Mouse (Mus musculus) kidney, adult 2 months (tissue): ENCODE measurements at regions not wholly inside any gene's neighbourhood (a gene's known extent, or its start where the extent isn't known, plus 50 kb on each side); places are given as distances from the start of the nearest gene placed in this dataset.
"Not testable (repeated sequence)": the region's sequence is repeated elsewhere in the genome, so short reads cannot be mapped to it uniquely, and the experiment has no call there.

ENCODE experiments used
- DNase-seq: peaks from one replicate; pipeline ENCODE4 v3.0.0; 2021
- H3K27ac ChIP-seq: fragments of 200-500 bp; 2 replicates; pipeline ENCODE4 v1.5.1; 2012; ENCODE audit warnings: low read depth, low read length, control low read depth, inconsistent platforms; ENCODE audit not compliant: insufficient read depth
- H3K27me3 ChIP-seq: fragments of 200-500 bp; replicated peaks from 2 replicates; pipeline ENCODE4 v1.6.1; 2012; ENCODE audit warnings: mild to moderate bottlenecking, moderate library complexity, low read length, inconsistent platforms; ENCODE audit not compliant: control insufficient read depth, insufficient read depth
- H3K36me3 ChIP-seq: fragments of 200-500 bp; 2 replicates; pipeline ENCODE4 v1.6.1; 2012; ENCODE audit warnings: mild to moderate bottlenecking, moderate library complexity, low read length, inconsistent platforms; ENCODE audit not compliant: control insufficient read depth, insufficient read depth
- H3K4me1 ChIP-seq: fragments of 200-500 bp; 2 replicates; pipeline ENCODE4 v1.6.1; 2011; ENCODE audit warnings: low read length; ENCODE audit not compliant: control insufficient read depth, insufficient read depth
- H3K4me3 ChIP-seq: fragments of 200-500 bp; 2 replicates; pipeline ENCODE4 v1.5.1; 2011; ENCODE audit warnings: mild to moderate bottlenecking, low read depth, low read length, control low read depth; ENCODE audit not compliant: insufficient read depth
- CTCF ChIP-seq: fragments of 200-500 bp; conservative IDR thresholded peaks from 2 replicates; pipeline ENCODE4 v1.5.1; 2011; ENCODE audit warnings: low read depth, mild to moderate bottlenecking, control low read depth, low read length, moderate library complexity, mixed read lengths; ENCODE audit not compliant: insufficient read depth, insufficient read length
- POLR2A ChIP-seq: fragments of 200-500 bp; IDR thresholded peaks from one replicate; pipeline ENCODE4 v1.6.1; 2011; ENCODE audit warnings: low read depth, low read length, control low read depth
- WGBS: fragments of 180-500 bp; shearing (Covaris S2); methylation state at CpG from one replicate; pipeline ENCODE4 v1.1.7; 2018; 5-methylcytosine and 5-hydroxymethylcytosine counted together

- Histone ChIP-seq H3K36me3 (no peaks in the 10 kb centered on the region), H3K4me1 (no peaks in the 10 kb centered on the region), H3K4me3 (no peak overlapping the region), H3K27ac (no peak overlapping the region), H3K27me3 (no peaks in the 10 kb centered on the region)
- WGBS = 75% methylated on average over 5 of the region's 5 CpGs
- no peak for TF ChIP-seq CTCF
- TF ChIP-seq POLR2A = no peak
- DNase-seq = no peak
Observed at GRCm38 (mm10) chr5:25619872-25620271, 85.8 kb downstream of the Xrcc2 start.

DNA sequence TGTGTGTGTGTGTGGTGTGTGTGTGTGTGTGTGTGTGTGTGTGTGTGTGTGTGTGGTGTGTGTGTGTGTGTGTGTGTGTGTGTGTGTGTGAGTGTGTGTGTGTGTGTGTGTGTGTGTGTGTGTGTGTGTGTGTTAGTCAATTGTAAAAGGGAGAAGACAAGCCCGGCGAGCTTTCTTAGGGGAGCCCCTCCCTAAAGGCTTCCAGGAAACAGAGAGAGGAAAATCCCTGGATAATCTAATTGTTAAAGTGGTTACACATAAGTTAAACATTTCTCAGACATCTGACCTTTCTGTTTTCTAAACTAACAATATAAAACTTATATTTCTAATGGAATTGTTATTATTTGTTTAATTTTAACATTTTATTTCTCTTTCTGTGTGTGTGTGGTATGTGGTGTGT is 86.3 kb downstream of the Xrcc2 start:
- not testable (repeated sequence) for DNase-seq, H3K36me3 ChIP-seq
- 8% methylated on average over 2 of the region's 2 CpGs for WGBS

GRCm38 (mm10) chr5:25614659-25615061 is 91.0 kb downstream of the Xrcc2 start:
- no peaks in the 10 kb centered on the region for H3K27me3 ChIP-seq
- 95% methylated on average over 4 of the region's 4 CpGs for WGBS
- no peak for TF ChIP-seq CTCF
- no peak for TF ChIP-seq POLR2A
- no peaks in the 10 kb centered on the region for H3K36me3 ChIP-seq
- H3K4me3 ChIP-seq = no peak overlapping the region
- DNase-seq = no peak
- H3K4me1 ChIP-seq = no peaks in the 10 kb centered on the region
- H3K27ac ChIP-seq = no peak overlapping the region

More for the DNA sequence above, 86.3 kb downstream of the Xrcc2 start:
- H3K27me3 ChIP-seq, H3K4me1 ChIP-seq, H3K27ac ChIP-seq, H3K4me3 ChIP-seq: not testable (repeated sequence)

GRCm38 (mm10) chr5:25613844-25614658 is 91.6 kb downstream of the Xrcc2 start:
- WGBS = 64% methylated on average over 8 of the region's 8 CpGs
- H3K4me3 ChIP-seq = no peak overlapping the region
- H3K27me3 ChIP-seq = no peaks in the 10 kb centered on the region
- H3K4me1 ChIP-seq = no peaks in the 10 kb centered on the region
- H3K36me3 ChIP-seq = no peaks in the 10 kb centered on the region
- TF ChIP-seq POLR2A (no peak), CTCF (no peak)
- H3K27ac ChIP-seq = no peak overlapping the region
- peak; percentile 50 for DNase-seq

GRCm38 (mm10) chr5:25612036-25612705 is 93.5 kb downstream of the Xrcc2 start:
- WGBS = 87% methylated on average over 9 of the region's 9 CpGs
- TF ChIP-seq POLR2A (no peak), CTCF (no peak)

GRCm38 (mm10) chr5:25609911-25610310 is 94.0 kb downstream of the Cct8l1 start:
- Histone ChIP-seq H3K27ac (no peak overlapping the region), H3K4me3 (no peak overlapping the region), H3K36me3 (no peaks in the 10 kb centered on the region), H3K27me3 (no peaks in the 10 kb centered on the region), H3K4me1 (no peaks in the 10 kb centered on the region)
- WGBS = 30% methylated on average over 9 of the region's 9 CpGs
- DNase-seq = no peak
- no peak for TF ChIP-seq POLR2A

More at GRCm38 (mm10) chr5:25612036-25612705, 93.5 kb downstream of the Xrcc2 start:
- DNase-seq = no peak
- H3K27me3 ChIP-seq = no peaks in the 10 kb centered on the region
- no peak overlapping the region for H3K27ac ChIP-seq
- H3K4me3 ChIP-seq = no peak overlapping the region
- no peaks in the 10 kb centered on the region for H3K36me3 ChIP-seq
- no peaks in the 10 kb centered on the region for H3K4me1 ChIP-seq

DNA sequence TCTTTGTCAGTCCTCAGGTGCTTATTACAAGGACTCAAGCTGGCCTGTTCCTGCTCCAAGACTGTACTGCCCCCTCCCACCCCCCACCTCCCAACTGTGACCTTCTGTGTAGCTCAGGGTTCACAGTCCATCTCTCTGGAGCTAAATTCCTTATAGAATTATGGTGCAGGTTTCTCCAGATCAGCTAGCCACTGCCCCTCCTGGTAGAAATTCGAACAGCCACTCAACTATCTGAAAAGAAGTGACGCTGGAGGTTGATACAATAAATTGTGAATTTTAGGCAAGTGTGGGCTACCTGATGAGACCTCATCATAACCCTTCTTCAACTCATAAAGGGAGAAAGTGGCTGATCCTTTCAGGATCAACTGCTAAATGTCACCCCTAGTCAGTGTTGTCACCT is 86.3 kb downstream of the Cct8l1 start:
- Histone ChIP-seq H3K4me1 (no peaks in the 10 kb centered on the region), H3K4me3 (no peak overlapping the region), H3K27ac (no peak overlapping the region), H3K27me3 (no peaks in the 10 kb centered on the region), H3K36me3 (no peaks in the 10 kb centered on the region)
- 44% methylated on average over 2 of the region's 2 CpGs for WGBS
- DNase-seq = no peak
- no peak for TF ChIP-seq POLR2A
- TF ChIP-seq CTCF = 0 out of 2 replicates have a peak, but pooled peaks have one; percentile 14
